Mouse (Mus musculus) embryonic facial prominence, embryonic 10.5 days (tissue): ENCODE results near the gene Mylpf. TPM values are rescaled to one million over a fixed set of nuclear protein-coding genes. Genes with fewer than 3 reads are reported as not detected.
"Not testable (repeated sequence)": the region's sequence is repeated elsewhere in the genome, so short reads cannot be mapped to it uniquely, and the experiment has no call there.

Source experiments
- DNase-seq: peaks from one replicate; pipeline ENCODE4 v3.0.0-alpha.2; 2017; ENCODE audit warnings: low spot score
- H3K27ac ChIP-seq: fragments of 300-500 bp; sonication (generic); replicated peaks from 2 replicates; pipeline ENCODE4 v1.5.1; 2016; ENCODE audit warnings: mild to moderate bottlenecking
- H3K27me3 ChIP-seq: fragments of 300-500 bp; sonication (generic); replicated peaks from 2 replicates; pipeline ENCODE4 v1.6.1; 2016; ENCODE audit warnings: low read depth, mild to moderate bottlenecking; ENCODE audit not compliant: poor library complexity, severe bottlenecking
- H3K36me3 ChIP-seq: fragments of 300-500 bp; sonication (generic); replicated peaks from 2 replicates; pipeline ENCODE4 v1.6.1; 2016; ENCODE audit warnings: mild to moderate bottlenecking, moderate library complexity
- H3K4me1 ChIP-seq: fragments of 300-500 bp; sonication (generic); 2 replicates; pipeline ENCODE4 v1.6.1; 2016
- H3K4me3 ChIP-seq: fragments of 300-500 bp; sonication (generic); 2 replicates; pipeline ENCODE4 v1.5.1; 2016; ENCODE audit warnings: mild to moderate bottlenecking, moderate library complexity
- H3K9me3 ChIP-seq: fragments of 300-500 bp; sonication (generic); 2 replicates; pipeline ENCODE4 v1.6.1; 2016; ENCODE audit warnings: mild to moderate bottlenecking
- WGBS: fragments of 180-500 bp; shearing (Covaris S2); methylation state at CpG from one replicate; pipeline ENCODE4 v1.1.7; 2016; 5-methylcytosine and 5-hydroxymethylcytosine counted together
- polyA plus RNA-seq: library from polyadenylated mRNA; unstranded; fragments of >200 nt; fragmentation: Nextera tagmentation; extraction: Ambion mirVana; gene quantifications from 2 replicates; pipeline ENCODE4 v1.2.1, GENCODE M21; 2016

Mylpf gene
- polyA plus RNA-seq: 9.3 and 10.7 TPM in 2 replicates

DNA sequence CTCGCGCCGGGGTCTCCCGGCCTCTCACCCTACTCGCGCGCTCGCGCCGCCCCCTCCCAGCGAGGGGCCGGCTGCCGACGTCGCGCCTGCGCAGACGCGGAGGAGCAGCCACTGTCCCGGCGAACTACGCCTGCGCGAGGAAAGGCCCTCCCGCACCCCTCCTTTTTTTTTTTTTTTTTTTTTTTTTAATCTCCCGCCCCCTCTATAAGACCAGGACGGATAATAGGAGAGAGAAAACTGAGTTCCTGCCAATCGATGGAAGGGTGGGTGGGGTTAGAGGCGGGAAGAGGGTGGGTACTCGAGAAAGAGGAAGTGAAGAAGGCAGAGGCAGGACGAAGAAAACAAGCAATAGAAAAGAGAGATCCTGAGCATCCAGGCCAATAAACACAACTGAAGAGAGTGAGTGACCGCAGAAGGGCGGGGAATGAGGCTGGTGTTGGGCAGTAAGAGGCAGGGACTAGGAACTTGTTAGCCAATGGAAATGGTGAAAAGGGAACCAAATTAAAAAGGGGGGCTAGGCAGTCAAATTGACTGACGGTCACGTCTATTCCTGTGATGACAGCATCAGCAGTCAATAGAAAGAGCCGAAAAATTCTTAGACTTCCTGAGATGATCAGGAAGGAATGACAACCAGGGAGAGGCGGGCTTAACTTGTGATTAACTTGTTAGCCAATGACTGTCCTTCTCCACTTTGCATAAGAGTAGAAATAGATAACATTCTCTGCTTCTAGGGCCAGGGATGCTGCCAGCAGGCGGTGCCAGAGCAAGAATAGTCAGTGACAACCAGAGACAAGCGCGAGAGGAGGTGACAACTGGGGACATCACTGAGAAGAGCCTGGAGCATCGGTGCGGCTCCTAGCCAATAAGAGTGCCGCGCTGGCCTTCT, at the start of gene Mylpf:
Gene Mylpf (plus strand): TSS at position 338 of the 886 bp plus-strand sequence.
- H3K36me3 ChIP-seq: peaks cover 18% of the 10 kb centered on the region
- H3K4me1 ChIP-seq: peaks cover 41% of the 10 kb centered on the region
- WGBS: under 1% methylated on average over 44 of the region's 44 CpGs
- peak within 1 kb of the TSS; percentile 94 for H3K27ac ChIP-seq
- H3K9me3 ChIP-seq: no peaks in the 10 kb centered on the region
- peaks cover 11% of the 10 kb centered on the region for H3K27me3 ChIP-seq
- DNase-seq: peak; percentile 97
- H3K4me3 ChIP-seq: peak within 1 kb of the TSS; percentile 74

DNA sequence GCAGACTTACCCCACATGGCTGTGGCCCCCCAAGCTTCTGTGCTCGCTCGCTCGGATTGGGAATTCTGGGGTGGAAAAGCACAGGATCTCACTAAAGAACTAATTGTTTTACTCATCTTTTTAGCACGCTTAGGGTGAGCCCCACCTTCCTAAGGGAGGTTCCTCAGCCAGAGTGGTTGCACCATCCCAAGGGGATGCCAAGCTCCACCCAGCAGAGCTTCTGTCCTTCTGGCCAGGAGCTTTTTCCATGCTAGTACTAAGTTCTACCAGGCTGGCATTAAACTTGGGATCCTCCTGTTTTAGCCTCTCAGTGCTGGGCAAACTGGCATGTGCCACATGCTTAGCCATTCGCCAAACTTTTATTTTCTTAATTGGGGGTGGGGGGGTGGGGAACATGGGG, 46.1 kb upstream of the Mylpf start:
- Histone ChIP-seq H3K4me1 (no peaks in the 10 kb centered on the region), H3K4me3 (no peak overlapping the region), H3K27me3 (no peaks in the 10 kb centered on the region), H3K27ac (no peak overlapping the region), H3K9me3 (no peaks in the 10 kb centered on the region), H3K36me3 (no peaks in the 10 kb centered on the region)
- DNase-seq: no peak
- 85% methylated on average over 5 of the region's 5 CpGs for WGBS

DNA sequence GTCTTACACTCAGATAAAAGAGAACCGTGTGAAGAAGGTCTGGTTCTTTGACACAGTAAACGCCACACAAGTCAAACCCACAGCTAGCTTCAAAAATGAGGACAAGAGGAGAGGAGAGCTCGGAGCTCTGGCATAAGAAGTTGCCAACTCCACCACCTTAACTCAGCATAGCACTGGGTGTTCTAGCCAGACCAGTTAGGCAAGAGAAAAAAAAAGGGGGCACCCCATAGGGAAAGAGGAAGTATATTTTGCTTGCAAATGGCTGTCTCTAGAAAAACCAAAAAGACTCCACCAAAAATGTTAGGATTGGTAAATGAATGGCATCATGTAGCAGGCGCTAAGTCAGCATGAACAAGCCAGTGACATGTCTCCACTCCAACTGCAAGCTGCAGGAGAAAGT, 44.7 kb upstream of the Mylpf start:
- Histone ChIP-seq H3K27me3 (no peaks in the 10 kb centered on the region), H3K4me1 (no peaks in the 10 kb centered on the region), H3K36me3 (no peaks in the 10 kb centered on the region), H3K9me3 (no peaks in the 10 kb centered on the region), H3K27ac (no peak overlapping the region), H3K4me3 (no peak overlapping the region)
- DNase-seq: no peak
- 90% methylated on average over 4 of the region's 4 CpGs for WGBS

DNA sequence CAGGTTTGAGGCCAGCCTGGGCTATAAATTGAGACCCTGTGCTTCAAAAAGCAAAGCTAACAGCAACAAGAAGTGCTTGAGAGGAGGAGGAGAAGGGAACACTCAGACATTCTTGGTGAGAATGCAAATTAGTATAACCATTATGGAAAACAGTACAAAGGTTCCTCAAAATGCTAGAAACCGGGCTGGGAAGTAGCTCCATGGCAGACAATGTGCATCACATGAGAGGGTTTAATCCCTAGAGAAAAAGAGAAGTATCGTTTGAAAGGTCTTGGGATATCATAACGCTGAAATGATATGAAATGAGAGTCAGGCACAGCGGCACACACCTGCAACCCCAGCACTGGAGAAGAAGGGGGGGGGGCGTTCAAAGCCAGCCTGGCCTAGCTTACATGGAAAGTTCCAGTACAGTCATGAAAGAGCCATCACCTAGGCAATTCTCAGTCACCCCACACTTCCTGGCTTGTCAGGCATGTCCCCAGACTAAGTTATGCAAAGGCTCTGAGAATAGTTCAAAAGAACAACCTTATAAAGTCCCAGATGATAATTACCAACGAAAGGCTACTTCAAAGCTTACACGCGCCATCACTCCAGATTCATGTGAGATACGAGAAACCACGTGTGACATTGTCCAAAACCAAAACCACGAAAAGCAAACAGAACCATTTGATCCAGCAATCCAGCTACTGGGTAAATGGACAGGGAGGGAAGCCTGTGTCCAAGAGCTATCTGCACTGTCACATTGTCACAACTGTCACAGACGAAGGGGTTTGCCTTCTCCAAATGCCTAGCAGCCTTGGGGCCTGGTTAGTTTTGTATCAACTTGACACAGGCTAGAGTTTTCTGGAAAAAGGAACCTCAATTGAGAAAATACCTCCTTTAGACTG, 42.8 kb upstream of the Mylpf start:
- WGBS: 89% methylated on average over 12 of the region's 12 CpGs
- H3K9me3 ChIP-seq: no peaks in the 10 kb centered on the region
- no peaks in the 10 kb centered on the region for H3K36me3 ChIP-seq
- no peak overlapping the region for H3K27ac ChIP-seq
- H3K4me1 ChIP-seq: no peaks in the 10 kb centered on the region
- no peak for DNase-seq
- no peak overlapping the region for H3K4me3 ChIP-seq
- H3K27me3 ChIP-seq: no peaks in the 10 kb centered on the region

DNA sequence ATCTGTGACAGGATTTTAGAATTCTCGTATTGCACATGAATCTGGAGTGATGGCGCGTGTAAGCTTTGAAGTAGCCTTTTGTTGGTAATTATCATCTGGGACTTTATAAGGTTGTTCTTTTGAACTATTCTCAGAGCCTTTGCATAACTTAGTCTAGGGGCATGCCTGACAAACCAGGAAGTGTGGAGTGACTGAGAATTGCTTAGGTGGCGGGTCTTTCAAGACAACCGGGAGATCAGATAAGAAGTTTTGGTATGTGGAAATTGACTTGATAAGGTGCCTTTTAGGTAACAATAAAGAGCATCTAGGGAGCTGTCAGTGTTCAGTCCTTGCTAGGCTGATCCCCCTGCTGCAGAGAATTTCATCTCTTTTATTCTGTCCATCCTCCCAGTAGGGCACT, 42.2 kb upstream of the Mylpf start:
- no peak overlapping the region for H3K4me3 ChIP-seq
- 90% methylated on average over 5 of the region's 5 CpGs for WGBS
- H3K4me1 ChIP-seq: no peaks in the 10 kb centered on the region
- no peaks in the 10 kb centered on the region for H3K36me3 ChIP-seq
- H3K27me3 ChIP-seq: no peaks in the 10 kb centered on the region
- H3K9me3 ChIP-seq: no peaks in the 10 kb centered on the region
- H3K27ac ChIP-seq: no peak overlapping the region
- no peak for DNase-seq

DNA sequence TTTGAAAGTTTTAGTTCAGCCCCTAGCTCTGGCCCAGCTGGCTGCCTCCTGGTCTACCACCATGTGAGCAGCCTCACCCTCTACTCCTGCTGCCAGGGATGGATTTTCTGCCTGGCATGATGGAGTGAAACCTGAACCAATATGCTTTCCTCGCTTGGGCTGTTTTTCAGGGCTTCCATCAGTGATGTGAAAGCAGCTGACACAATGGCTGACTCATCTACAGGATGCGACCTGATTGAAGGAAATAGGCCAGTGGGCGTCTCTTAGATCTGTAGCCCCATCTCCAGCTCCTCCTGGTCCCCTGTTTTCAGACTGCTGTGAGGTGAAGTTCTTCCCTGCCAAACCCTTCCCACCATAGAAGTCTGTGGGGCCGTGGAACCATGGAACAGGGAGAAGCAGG, 31.8 kb upstream of the Mylpf start:
- Histone ChIP-seq H3K36me3 (no peaks in the 10 kb centered on the region), H3K27me3 (no peaks in the 10 kb centered on the region), H3K9me3 (peaks cover 5% of the 10 kb centered on the region; the same call in 1 of the 2 replicates), H3K4me1 (no peaks in the 10 kb centered on the region), H3K4me3 (no peak overlapping the region), H3K27ac (no peak overlapping the region)
- 80% methylated on average over 4 of the region's 4 CpGs for WGBS
- DNase-seq: no peak

DNA sequence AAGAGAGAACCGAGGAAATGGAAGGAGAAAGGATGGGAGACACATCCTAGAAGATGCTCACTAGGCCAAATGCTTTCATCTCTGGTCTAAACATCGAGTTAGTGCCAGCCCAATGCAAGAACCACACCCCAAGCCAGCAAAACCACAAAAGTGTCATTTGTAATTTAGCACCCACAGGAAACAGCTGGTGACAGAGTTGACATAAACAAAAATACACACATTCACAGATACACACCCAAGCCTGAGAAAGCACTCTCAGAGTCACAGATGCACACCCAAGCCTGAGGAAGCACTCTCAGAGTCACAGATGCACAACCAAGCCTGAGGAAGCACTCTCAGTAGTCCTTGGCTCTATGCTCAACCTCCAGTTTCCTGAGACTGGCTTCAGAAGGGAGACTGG, 27.9 kb upstream of the Mylpf start:
- no peaks in the 10 kb centered on the region for H3K9me3 ChIP-seq
- DNase-seq: no peak
- H3K36me3 ChIP-seq: no peaks in the 10 kb centered on the region
- no peaks in the 10 kb centered on the region for H3K27me3 ChIP-seq
- no peak overlapping the region for H3K27ac ChIP-seq
- no peak overlapping the region for H3K4me3 ChIP-seq
- H3K4me1 ChIP-seq: no peaks in the 10 kb centered on the region
- 70% methylated on average over 2 of the region's 2 CpGs for WGBS

DNA sequence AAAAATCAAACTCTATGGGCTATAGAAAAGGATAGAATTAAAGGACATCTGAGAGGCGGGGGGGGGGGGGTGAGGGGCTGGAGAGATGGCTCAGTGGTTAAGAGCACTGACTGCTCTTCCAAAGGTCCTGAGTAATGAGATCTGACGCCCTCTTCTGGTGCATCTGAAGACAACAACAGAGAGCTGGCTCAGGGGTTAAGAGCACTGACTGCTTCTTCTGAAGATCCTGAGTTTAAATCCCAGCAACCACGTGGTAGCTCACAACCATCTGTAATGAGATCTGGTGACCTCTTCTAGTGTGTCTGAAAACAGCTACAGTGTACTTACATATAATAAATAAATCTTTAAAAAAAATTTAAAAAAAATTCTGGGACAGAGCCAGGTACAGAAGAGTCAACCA, 27.0 kb upstream of the Mylpf start:
- WGBS: 37% methylated on average over 3 of the region's 3 CpGs
- not testable (repeated sequence) for DNase-seq

DNA sequence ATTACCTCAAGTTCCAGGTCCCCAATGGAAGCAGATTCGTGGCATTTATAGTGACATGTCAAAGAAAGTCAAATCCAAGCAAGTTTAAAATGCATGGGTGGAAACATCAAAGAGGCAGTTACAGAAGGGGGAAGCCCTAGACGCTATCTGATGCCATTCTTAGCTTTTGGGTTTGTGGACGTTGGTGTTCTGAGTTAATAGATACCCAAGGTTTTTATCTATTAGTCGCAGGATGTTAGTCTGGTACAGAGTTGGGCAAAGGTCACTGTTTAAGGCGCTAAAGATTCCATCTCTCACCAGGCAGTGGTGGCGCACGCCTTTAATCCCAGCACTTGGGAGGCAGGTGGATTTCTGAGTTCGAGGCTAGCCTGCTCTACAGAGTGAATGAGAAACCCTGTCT, 25.3 kb upstream of the Mylpf start:
- Histone ChIP-seq H3K27ac (no peak overlapping the region), H3K4me3 (no peak overlapping the region), H3K27me3 (no peaks in the 10 kb centered on the region), H3K9me3 (no peaks in the 10 kb centered on the region), H3K4me1 (no peaks in the 10 kb centered on the region), H3K36me3 (no peaks in the 10 kb centered on the region)
- DNase-seq: no peak
- WGBS: 84% methylated on average over 8 of the region's 8 CpGs

More for the DNA sequence above, 27.0 kb upstream of the Mylpf start:
- H3K9me3 ChIP-seq, H3K4me1 ChIP-seq, H3K36me3 ChIP-seq, H3K4me3 ChIP-seq, H3K27ac ChIP-seq, H3K27me3 ChIP-seq: not testable (repeated sequence)

DNA sequence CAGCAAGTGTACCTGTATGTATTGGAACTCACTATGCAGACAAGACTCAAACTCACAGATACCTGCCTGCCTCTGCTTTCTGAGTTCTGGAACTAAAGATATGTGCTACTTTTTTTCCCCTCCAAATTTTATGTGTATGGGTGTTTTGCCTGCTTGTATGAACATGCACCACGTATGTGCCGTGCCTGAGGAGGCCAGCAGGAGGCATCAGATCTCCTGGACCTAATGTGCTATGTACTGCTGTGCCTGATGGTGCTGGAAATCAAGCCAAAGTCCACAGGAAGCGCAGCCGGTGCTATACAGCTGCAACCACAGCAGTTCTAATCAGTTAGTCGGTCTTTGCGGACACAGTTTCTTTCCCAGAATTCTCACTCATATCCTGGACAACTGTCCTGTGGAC, 24.9 kb upstream of the Mylpf start:
- no peaks in the 10 kb centered on the region for H3K9me3 ChIP-seq
- H3K4me1 ChIP-seq: no peaks in the 10 kb centered on the region
- H3K27me3 ChIP-seq: no peaks in the 10 kb centered on the region
- H3K36me3 ChIP-seq: no peaks in the 10 kb centered on the region
- no peak overlapping the region for H3K4me3 ChIP-seq
- H3K27ac ChIP-seq: no peak overlapping the region
- DNase-seq: no peak
- WGBS: 79% methylated on average over 6 of the region's 6 CpGs

DNA sequence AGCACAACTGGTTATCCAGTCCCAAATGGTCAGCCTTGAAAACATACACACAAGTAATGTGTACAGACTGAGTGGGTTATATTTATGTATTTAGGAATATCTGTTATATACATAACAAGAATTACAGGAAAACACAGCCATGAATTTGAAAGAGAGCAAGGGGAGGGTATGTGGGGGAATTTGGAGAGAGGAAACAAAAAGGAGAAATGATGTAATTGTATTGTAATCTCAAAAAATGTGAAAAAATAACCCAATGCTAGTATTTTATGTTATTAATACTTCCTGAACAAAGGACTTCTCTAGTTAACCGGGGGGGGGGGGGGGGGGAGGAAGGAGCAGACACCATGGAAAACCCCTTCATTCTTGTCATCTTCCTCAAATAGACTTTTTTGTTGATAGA, 24.0 kb upstream of the Mylpf start:
- Histone ChIP-seq H3K4me1 (no peaks in the 10 kb centered on the region), H3K27ac (no peak overlapping the region), H3K9me3 (no peaks in the 10 kb centered on the region), H3K36me3 (no peaks in the 10 kb centered on the region), H3K4me3 (no peak overlapping the region), H3K27me3 (no peaks in the 10 kb centered on the region)
- 64% methylated on average over 1 of the region's 1 CpGs for WGBS
- no peak for DNase-seq

DNA sequence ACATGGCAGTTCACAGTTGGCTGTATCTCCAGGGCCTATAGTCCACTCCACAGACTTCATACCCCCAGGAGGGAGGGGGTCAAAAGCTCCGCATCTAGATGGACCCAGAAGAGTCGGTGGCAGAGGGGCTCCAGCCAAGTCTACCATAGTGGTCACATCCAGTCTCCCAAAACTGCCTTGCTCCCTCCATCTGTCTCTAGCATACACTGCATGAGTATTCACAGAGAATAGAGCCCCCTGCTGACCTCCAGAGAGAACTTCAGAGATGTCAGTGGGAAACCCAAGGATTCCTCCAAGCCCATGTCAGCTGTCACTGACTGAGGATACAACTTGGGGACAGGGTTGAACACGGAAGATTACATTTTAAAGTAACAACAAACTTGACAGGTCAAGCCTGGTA, 23.1 kb upstream of the Mylpf start:
- peaks cover 7% of the 10 kb centered on the region for H3K36me3 ChIP-seq
- no peak for DNase-seq
- no peak overlapping the region for H3K27ac ChIP-seq
- no peaks in the 10 kb centered on the region for H3K4me1 ChIP-seq
- WGBS: 66% methylated on average over 3 of the region's 3 CpGs
- no peaks in the 10 kb centered on the region for H3K27me3 ChIP-seq
- H3K9me3 ChIP-seq: no peaks in the 10 kb centered on the region
- H3K4me3 ChIP-seq: no peak overlapping the region

DNA sequence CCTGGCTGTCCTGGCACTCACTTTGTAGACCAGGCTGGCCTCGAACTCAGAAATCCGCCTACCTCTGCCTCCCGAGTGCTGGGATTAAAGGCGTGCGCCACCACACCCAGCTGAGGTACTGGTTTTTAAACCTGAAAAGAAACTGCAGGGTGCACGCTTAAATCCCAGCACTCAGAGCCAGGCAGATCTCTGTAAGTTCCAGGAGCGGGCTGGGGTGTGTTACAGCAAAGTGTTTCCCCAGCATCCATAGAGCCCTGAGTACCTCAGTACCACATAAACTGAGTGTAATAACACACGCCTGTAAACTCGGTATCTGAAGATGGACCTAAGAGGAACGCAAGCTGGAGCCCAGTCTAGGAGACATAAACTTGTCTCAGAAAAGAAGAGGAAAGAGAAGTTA, 21.3 kb upstream of the Mylpf start:
- Histone ChIP-seq H3K27me3 (no peaks in the 10 kb centered on the region), H3K4me3 (no peak overlapping the region), H3K36me3 (peaks cover 24% of the 10 kb centered on the region), H3K27ac (no peak overlapping the region), H3K4me1 (no peaks in the 10 kb centered on the region), H3K9me3 (no peaks in the 10 kb centered on the region)
- no peak for DNase-seq
- WGBS: 74% methylated on average over 10 of the region's 10 CpGs
